Mouse (Mus musculus): Measurements from ENCODE around the gene Gm525.
A peak's percentile ranks its signal among the peaks of the same experiment; 100 is the strongest.

Gm525 gene

DNA sequence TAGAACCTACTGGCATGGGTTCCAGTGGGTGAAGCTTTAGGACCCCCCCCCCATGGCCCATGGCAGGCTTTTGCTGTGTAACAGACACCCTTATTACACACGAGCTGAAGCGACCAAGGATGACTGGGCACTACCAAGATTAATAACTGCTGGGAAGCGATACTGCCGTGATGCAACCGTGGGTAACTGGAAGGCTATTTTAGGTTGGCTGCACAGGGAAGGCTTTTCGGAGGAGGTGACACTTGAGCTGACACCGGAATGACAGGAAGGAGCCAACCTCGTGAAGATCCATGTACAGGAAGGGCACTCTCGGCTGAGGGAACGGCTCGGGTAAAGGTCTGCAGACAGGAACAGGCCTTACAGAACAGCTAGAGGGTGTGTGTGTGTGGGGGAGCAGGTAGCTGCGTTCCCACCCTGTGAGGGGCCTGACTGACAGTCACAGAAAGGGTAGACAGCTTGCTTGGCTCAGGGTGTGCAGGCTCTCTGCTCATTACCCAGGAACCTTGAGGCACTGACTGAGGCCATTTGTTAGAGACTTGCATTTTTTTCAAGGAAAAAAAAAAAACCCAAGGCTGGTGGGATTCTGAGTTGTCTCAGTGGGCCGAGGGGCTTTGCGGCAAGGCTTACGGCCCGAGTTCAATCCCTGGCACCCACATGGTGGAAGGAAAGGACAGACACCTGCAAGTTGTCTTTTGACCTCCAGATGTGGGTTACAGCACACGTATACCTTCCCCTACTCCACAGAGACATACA, 24.6 kb downstream of the Gm525 start:
- DNase-seq (ENCODE audit: low spot score) = no peak

DNA sequence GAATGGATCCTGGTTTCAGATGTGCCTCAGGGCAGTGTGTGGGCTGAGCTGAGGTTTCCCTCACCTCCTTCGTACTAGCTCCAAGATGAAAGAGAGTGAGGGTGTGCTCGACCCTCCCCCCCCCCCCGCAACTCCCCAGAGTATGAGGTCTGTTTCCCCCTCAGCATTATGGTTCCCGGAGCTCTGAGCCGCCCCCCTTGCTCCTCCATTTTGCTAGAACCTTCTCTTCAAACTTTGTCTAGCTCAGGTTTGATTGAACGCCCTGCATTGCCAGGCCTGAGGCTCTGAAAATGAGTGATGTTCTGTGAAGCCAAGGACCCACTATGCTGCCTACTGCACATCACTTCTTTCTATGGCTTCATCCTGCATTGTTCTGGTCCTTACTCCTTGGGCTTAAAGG, 25.3 kb downstream of the Gm525 start:
- no peak for DNase-seq (ENCODE audit: low spot score)

DNA sequence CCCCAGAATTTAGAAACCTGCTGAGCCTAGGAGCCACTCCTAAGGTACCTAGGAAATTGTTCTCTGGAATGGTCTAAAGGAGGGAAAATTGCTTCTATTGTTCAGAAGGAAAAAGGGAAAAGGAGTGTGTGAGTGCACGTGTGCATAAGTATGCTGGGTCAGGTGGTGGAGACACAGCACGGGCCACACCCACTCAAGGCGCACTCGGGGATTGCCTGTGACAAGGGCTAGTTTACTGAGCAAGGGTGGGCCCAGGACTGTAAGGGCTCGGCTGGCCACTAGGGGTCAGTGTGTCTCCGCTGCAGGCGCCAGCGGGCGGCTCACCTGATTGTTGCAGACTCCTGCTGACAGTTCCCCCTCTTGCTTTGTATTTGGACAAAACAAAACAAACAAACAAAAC, 26.8 kb downstream of the Gm525 start:
- DNase-seq (ENCODE audit: low spot score) = peak; percentile 80

DNA sequence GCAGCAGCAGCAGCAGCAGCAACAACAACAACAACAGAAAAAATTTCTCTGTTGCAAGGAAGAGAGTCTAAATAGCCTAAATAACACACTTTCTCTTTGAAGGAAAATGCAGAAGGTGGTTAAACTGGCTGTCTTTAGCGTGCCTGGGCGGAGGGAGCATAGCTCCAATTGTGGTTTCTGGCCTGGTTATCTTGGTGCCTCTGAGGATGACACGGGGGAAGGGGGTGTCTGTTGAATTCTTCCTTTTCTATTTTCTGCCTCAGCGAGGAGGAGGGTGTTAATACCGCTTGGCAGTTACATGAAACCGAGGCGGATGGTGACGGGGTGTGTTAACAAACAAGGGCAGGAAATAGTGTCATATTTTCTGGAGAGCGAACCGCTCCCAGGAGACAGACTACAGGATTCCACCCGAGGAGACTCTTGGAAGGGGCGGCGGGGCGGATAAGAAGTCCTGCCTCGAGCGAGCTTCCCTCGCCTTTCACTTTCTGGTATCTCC, 27.2 kb downstream of the Gm525 start:
- peak; percentile 23 for DNase-seq (ENCODE audit: low spot score)

DNA sequence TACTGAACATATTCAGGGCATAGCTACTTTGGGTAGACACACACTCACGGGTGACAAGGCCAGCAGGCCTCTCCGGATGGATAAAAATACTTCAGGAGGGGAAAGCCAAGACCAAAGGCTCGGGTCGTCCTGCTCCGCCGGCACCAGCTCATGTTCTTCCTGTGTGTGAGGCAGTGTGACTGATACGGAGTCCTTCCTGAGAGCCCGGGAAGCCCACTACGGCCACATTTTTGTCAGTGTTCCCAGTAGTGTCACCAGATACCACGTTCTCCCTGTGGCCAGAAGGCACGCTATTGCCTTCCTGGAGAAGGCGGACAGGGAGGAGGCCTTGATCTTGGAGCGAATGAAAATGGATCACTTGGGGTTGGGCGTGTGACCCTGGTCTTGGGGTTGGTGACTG, 29.5 kb downstream of the Gm525 start:
- no peak for DNase-seq (ENCODE audit: low spot score)

DNA sequence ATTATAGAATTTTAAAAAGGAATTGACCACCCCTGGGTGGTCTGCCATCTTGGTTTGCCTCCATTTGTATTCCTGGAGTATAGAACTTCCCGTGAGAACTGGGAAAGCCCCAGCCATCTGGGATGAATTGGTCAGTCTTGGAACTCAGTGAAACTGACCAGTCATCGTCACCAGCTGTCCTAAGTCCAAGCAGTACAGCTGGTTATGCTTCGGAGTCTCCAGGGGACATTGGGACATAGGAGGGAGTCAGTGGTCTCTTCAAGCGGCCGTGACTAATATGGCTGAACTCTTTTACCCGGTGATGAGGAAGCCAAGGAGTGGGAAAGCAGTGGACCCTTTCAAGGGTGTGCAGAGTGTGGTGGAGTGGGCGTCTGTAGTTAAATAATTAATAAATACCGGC, 31.6 kb downstream of the Gm525 start:
- no peak for DNase-seq (ENCODE audit: low spot score)

DNA sequence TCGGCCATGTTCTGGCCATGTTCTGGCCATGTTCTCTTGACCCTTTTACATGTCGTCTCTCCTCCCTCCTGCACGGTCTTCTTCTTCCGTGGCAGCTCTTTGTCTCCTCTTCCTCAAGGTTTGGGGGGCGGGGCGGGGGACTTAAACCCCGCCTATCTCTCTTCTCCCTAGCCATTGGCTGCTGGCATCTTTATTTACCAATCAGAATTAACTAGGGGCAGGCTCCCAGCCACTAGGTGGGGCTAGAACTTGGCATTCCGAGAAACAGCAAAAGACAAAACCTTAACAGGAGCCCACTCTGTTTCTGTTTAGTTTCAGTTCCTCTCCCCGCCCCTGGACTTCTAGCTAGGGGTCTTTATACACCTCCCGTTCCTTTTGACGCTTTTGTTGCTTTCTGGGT, 32.2 kb downstream of the Gm525 start:
- DNase-seq (ENCODE audit: low spot score) = no peak

DNA sequence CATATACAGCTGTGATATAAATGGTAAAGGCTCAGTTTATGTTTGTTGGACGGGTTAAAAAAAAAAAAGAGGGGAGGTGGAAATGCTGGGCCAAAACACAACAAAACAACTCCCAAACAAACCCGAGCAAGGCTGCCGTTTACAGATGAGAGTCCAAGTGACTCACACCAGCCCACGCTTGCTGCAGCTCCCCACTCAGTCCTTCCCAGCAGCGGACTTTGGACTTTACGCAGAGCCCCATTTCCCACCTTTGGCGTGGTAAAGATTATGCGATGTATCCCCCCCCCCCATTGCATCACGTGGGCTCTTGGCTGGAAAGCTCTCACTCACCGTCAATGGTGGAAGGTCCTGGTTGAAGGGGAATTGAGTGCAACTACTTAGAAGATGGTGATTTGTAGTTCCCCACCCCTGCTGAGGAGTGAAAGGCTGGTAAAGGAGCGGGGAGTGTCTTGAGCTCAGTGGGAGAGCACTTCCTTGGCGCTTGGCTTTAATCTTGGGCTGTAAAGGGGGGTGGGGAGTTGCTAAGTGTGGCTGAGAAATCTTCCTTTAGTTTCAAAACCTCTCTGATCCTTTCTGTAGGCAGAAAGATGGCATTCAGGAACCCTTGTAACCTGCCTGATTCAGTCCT, 33.7 kb downstream of the Gm525 start:
- DNase-seq (ENCODE audit: low spot score) = no peak

DNA sequence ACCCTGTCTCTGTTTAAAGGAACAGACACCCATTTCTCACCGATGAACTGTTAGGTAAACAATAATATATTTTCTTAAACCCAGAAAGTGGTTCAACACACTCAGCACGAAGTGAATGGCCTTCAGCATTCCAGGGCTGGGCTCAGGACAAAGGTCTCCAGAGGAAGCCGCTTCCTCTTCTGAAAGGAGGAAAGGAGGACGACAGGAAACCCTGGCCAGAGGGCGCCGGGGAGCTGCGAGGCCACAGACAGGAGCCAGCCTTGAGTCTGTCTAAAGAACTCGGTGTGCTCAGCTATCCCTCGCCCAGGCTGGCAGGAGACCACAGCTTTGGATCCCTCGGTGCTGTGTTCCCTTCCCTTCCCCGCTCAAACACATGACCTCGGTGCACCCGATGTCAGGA, 50.8 kb downstream of the Gm525 start:
- DNase-seq (ENCODE audit: low spot score) = no peak

DNA sequence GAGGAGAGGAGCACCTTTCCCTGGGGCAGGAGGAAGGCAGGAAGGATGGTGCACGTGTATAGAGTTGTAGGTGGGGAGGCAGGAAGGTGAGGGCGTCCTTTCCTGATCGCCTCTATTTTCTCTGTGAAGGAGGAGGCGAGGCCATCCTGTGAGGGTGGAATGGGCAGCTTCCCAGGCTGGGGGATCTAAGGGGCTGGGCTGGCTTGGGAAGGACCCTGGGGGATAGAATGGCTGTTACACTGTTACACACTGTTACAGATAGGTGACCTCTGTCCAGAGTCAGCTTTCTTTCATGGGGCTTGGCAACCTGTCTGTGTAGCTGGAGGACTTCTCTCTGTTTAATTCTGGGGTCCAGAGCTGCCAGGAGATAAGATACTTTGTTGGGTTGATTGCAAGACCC, 57.2 kb downstream of the Gm525 start:
- DNase-seq (ENCODE audit: low spot score) = no peak

DNA sequence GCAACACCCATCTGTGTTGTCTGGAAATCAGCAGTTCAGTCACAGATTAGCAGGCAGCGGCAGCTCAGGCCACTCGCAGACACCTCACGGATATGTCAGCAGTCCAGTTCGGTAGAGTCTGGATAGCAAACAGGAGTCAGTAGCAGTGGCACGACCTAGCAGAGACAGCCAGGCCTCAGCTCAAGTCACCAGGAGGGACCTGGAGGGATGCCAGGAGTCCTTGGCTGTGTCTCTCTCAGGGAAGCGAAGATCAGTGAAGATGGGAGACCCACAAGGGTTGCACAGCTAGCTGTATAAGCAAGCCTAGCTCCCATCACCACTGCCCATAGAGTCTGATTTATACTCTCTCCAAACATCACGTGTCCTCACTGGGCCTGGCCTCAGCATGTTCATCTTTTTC, 58.8 kb downstream of the Gm525 start:
- no peak for DNase-seq (ENCODE audit: low spot score)

DNA sequence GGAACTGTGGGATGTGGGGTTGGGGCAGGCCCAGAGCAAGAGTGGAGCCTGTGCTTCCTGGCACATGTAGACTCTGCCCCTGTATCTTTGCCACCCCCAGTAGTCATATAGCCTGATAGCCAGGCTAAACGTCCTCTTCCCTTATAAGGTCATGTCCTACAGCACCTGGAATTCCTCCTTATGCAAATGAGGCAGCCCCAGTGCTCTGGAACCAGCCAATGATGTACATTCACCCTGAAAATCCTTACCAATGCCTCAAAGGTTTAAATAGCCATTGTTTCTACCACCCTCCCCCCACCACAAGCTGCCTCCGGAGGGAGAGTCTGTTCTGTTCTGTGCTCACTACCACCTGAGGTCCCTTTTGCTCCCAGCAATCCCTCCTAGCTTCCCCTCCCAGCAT, 60.6 kb downstream of the Gm525 start:
- DNase-seq (ENCODE audit: low spot score) = no peak

DNA sequence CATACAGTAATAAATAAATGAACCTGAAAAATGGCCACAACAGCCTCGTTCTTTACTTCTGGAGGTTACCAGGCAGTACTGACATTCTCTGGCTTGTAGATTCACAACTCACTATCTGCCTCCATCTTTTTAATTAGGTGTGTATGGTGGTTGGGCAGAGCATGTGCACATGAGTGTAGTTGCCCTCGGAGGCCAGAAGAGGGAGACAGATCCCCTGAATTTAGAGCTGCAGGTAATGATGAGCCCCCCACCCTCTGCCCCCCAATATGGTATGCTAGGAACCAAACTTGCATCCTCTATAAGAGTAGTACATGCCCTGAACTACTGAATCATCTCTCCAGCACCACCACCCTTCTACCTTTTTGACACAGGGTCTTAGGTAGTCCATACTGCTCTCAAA, 64.3 kb downstream of the Gm525 start:
- DNase-seq (ENCODE audit: low spot score) = no peak

All from layer of hippocampus, adult 11-12 months (tissue).